Mouse (Mus musculus): ENCODE data around the gene Naa16. TPM values are rescaled to one million over a fixed set of nuclear protein-coding genes. Genes with fewer than 3 reads are reported as not detected.

Naa16 gene
- total RNA-seq, 2 experiments from 2014 or later = 11.8 to 14.1 TPM

GRCm38 (mm10) chr14:79303150-79303549, 87.4 kb downstream of the Naa16 start:
- no peak for DNase-seq (ENCODE audit: low spot score in 2 of 2)
- intact Hi-C loops (cut with DNase I) = loop anchor here (5.0 kb wide), 1 partner anchor 176 kb away; no protein-coding TSS in a partner anchor

GRCm38 (mm10) chr14:79301466-79301875, 89.1 kb downstream of the Naa16 start, which contains the start of gene Rgcc:
Rgcc (minus strand) TSS chr14:79301645.
- intact Hi-C loops (cut with DNase I) = loop anchor here (5.0 kb wide), 1 partner anchor 174 kb away; no protein-coding TSS in a partner anchor
- peak; percentile 92 to 96 for DNase-seq (ENCODE audit: low spot score in 2 of 2)

GRCm38 (mm10) chr14:79300641-79301350, 89.8 kb downstream of the Naa16 start:
- peak; percentile 61 to 62 for DNase-seq (ENCODE audit: low spot score in 2 of 2)
- intact Hi-C loops (cut with DNase I) = loop anchor here (5.0 kb wide), 1 partner anchor 173 kb away; no protein-coding TSS in a partner anchor

- intact Hi-C loops (cut with DNase I) = loop anchor here (5.0 kb wide), 1 partner anchor 172 kb away; no protein-coding TSS in a partner anchor
- DNase-seq (ENCODE audit: low spot score in 2 of 2) = peak in 1 of 2 experiments; percentile 53
Observed at GRCm38 (mm10) chr14:79299796-79300195, 90.8 kb downstream of the Naa16 start.

- intact Hi-C loops (cut with DNase I) = no loop called here
- DNase-seq (ENCODE audit: low spot score in 2 of 2) = no peak
Observed at GRCm38 (mm10) chr14:79299230-79299629, 91.3 kb downstream of the Naa16 start.

- intact Hi-C loops (cut with DNase I) = no loop called here
- no peak for DNase-seq (ENCODE audit: low spot score in 2 of 2)
Observed at GRCm38 (mm10) chr14:79298314-79298992, 92.1 kb downstream of the Naa16 start.

- no peak for DNase-seq (ENCODE audit: low spot score in 2 of 2)
- intact Hi-C loops (cut with DNase I) = no loop called here
Observed at GRCm38 (mm10) chr14:79296836-79297235, 93.7 kb downstream of the Naa16 start.

GRCm38 (mm10) chr14:79296201-79296600, 94.4 kb downstream of the Naa16 start:
- DNase-seq (ENCODE audit: low spot score in 2 of 2) = no peak
- intact Hi-C loops (cut with DNase I) = no loop called here

- no peak for DNase-seq (ENCODE audit: low spot score in 2 of 2)
- intact Hi-C loops (cut with DNase I) = no loop called here
Observed at GRCm38 (mm10) chr14:79295579-79295978, 95.0 kb downstream of the Naa16 start.

GRCm38 (mm10) chr14:79294950-79295349, 95.6 kb downstream of the Naa16 start:
- no peak for DNase-seq (ENCODE audit: low spot score in 2 of 2)
- intact Hi-C loops (cut with DNase I) = loop anchor here (5.0 kb wide), 1 partner anchor 93 kb away; no protein-coding TSS in a partner anchor

GRCm38 (mm10) chr14:79294051-79294814, 96.3 kb downstream of the Naa16 start:
- intact Hi-C loops (cut with DNase I) = loop anchor here (5.0 kb wide), 1 partner anchor 92 kb away; no protein-coding TSS in a partner anchor
- DNase-seq (ENCODE audit: low spot score in 2 of 2) = no peak

- intact Hi-C loops (cut with DNase I) = loop anchor here (5.0 kb wide), 1 partner anchor 91 kb away; no protein-coding TSS in a partner anchor
- DNase-seq (ENCODE audit: low spot score in 2 of 2) = no peak
Observed at GRCm38 (mm10) chr14:79293119-79293780, 97.3 kb downstream of the Naa16 start.

GRCm38 (mm10) chr14:79291629-79292028, 98.9 kb downstream of the Naa16 start:
- no peak for DNase-seq (ENCODE audit: low spot score in 2 of 2)
- intact Hi-C loops (cut with DNase I) = loop anchor here (5.0 kb wide), 1 partner anchor 89 kb away; no protein-coding TSS in a partner anchor

- DNase-seq (ENCODE audit: low spot score in 2 of 2) = no peak
- intact Hi-C loops (cut with DNase I) = loop anchor here (5.0 kb wide), 1 partner anchor 89 kb away; no protein-coding TSS in a partner anchor
Observed at GRCm38 (mm10) chr14:79290683-79291425, 99.7 kb downstream of the Naa16 start.

GRCm38 (mm10) chr14:79289909-79290308, 100.7 kb downstream of the Naa16 start:
- no peak for DNase-seq (ENCODE audit: low spot score in 2 of 2)
- intact Hi-C loops (cut with DNase I) = loop anchor here (5.0 kb wide), 1 partner anchor 88 kb away; no protein-coding TSS in a partner anchor

GRCm38 (mm10) chr14:79288280-79288679, 102.3 kb downstream of the Naa16 start:
- intact Hi-C loops (cut with DNase I) = no loop called here
- DNase-seq (ENCODE audit: low spot score in 2 of 2) = no peak

GRCm38 (mm10) chr14:79287251-79287863, 103.2 kb downstream of the Naa16 start:
- intact Hi-C loops (cut with DNase I) = loop anchor here (1.0 kb wide), 1 partner anchor 40 kb away; the partner anchor contains the start of gene Zfp957
- no peak for DNase-seq (ENCODE audit: low spot score in 2 of 2)

GRCm38 (mm10) chr14:79285549-79285948, 105.0 kb downstream of the Naa16 start:
- intact Hi-C loops (cut with DNase I) = no loop called here
- no peak for DNase-seq (ENCODE audit: low spot score in 2 of 2)

Data from left cerebral cortex, postnatal 14 days (tissue).